Mouse (Mus musculus): ENCODE measurements at regions not wholly inside any gene's neighbourhood (a gene's known extent, or its start where the extent isn't known, plus 50 kb on each side); places are given as distances from the start of the nearest gene placed in this dataset.

GRCm38 (mm10) chr2:169493609-169494275 is 93.8 kb downstream of the Gm11011 start:
- H3K9ac ChIP-seq, result no peak overlapping the region
- no peak overlapping the region for H3K27ac ChIP-seq
- H3K4me2 ChIP-seq, result no peak overlapping the region
- no peak overlapping the region for H3K4me3 ChIP-seq (replicated peaks)
- peak; percentile 39; the same call in 1 of the 2 replicates for ATAC-seq (ENCODE audit: insufficient read depth, low FRiP score, low read depth)
- H3K27me3 ChIP-seq (replicated peaks), result no peaks in the 10 kb centered on the region
- 42% methylated on average over 16 of the region's 16 CpGs for WGBS
- no peaks in the 10 kb centered on the region for H3K9me3 ChIP-seq
- no peaks in the 10 kb centered on the region for H3K36me3 ChIP-seq
- H3K4me1 ChIP-seq, result peaks cover 11% of the 10 kb centered on the region

DNA sequence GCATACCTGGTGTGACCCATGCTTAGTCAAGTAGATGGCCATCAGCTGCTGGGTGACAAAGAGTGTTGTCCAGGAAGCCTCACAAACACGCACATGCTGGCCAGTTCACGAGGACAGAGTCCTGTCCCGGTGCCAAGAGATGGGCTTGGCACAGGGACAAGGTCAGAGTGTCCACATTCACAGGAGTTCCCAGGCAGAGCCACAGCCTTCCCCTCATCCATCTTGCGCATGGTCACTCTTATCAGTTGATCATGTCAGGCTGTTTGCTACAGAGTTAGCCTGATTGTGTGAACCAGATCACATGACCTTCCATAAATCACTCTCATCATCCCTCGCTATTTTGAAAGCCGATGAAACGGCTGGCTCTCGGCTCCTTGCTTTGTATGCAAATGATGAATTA is 103.6 kb downstream of the Gm11011 start:
- 22% methylated on average over 8 of the region's 8 CpGs for WGBS
- ATAC-seq (ENCODE audit: insufficient read depth, low FRiP score, low read depth), result no peak
- no peaks in the 10 kb centered on the region for H3K27me3 ChIP-seq (replicated peaks)

DNA sequence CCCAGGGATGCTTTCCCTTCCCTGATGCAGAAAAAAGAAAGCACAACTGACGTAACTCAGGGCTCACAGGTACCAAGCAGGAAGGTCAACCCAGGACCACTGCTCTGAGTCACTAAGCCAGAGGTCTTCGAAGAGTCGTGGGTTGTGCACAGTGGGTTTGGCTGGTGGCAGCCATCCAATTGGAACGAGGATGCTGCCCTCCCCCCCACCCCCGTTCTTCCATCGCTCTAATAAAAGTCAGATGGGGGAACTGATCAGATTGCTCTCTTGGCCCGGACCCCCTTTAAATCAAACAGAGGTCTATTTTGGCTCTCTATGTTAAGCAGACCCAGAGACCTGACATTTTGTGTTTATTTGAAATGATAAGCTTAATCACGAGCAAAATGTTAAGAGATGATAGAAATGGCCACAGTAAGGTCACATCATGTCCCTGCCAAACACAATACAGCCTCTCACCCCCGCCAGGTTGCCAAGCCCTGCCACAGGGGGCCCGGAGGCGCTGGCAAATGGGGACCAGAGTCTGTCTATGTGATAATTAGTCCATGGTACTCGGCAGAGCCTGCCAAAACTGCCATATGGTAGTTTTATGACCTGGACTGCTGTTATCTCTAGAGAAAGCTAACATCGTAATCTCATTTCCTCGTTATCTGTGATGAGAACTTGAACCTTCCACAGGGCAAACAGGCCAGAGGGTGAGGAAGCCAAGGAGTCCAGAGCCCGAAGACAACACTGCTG is 105.6 kb downstream of the Gm11011 start:
- Histone ChIP-seq H3K9me3 (no peaks in the 10 kb centered on the region), H3K36me3 (no peaks in the 10 kb centered on the region), H3K27me3 (replicated peaks) (no peaks in the 10 kb centered on the region), H3K27ac (no peak overlapping the region), H3K4me1 (0 out of 2 replicates have a peak, but pooled peaks cover 3% of the 10 kb centered on the region), H3K4me3 (replicated peaks) (no peak overlapping the region), H3K4me2 (no peak overlapping the region), H3K9ac (no peak overlapping the region)
- WGBS, result 49% methylated on average over 15 of the region's 15 CpGs
- ATAC-seq (ENCODE audit: insufficient read depth, low FRiP score, low read depth), result no peak

More for the DNA sequence above, 103.6 kb downstream of the Gm11011 start:
- Histone ChIP-seq H3K27ac (no peak overlapping the region), H3K36me3 (no peaks in the 10 kb centered on the region), H3K9ac (no peak overlapping the region), H3K4me3 (replicated peaks) (no peak overlapping the region), H3K4me2 (no peak overlapping the region), H3K9me3 (no peaks in the 10 kb centered on the region), H3K4me1 (0 out of 2 replicates have a peak, but pooled peaks cover 3% of the 10 kb centered on the region)

GRCm38 (mm10) chr2:169474418-169475112 is 113.0 kb downstream of the Gm11011 start:
- 59% methylated on average over 9 of the region's 9 CpGs for WGBS
- H3K27me3 ChIP-seq (replicated peaks), result no peaks in the 10 kb centered on the region
- H3K27ac ChIP-seq, result no peak overlapping the region
- H3K4me2 ChIP-seq, result no peak overlapping the region
- no peaks in the 10 kb centered on the region for H3K4me1 ChIP-seq
- H3K9ac ChIP-seq, result no peak overlapping the region
- no peaks in the 10 kb centered on the region for H3K36me3 ChIP-seq
- no peak for ATAC-seq (ENCODE audit: insufficient read depth, low FRiP score, low read depth)
- no peak overlapping the region for H3K4me3 ChIP-seq (replicated peaks)
- H3K9me3 ChIP-seq, result no peaks in the 10 kb centered on the region

GRCm38 (mm10) chr2:169469538-169469937 is 118.0 kb downstream of the Gm11011 start:
- Histone ChIP-seq H3K36me3 (no peaks in the 10 kb centered on the region), H3K4me2 (no peak overlapping the region), H3K27me3 (replicated peaks) (no peaks in the 10 kb centered on the region), H3K4me3 (replicated peaks) (no peak overlapping the region), H3K9ac (no peak overlapping the region), H3K27ac (no peak overlapping the region), H3K9me3 (no peaks in the 10 kb centered on the region), H3K4me1 (no peaks in the 10 kb centered on the region)
- whole genome bisulfite sequencing, result 88% methylated on average over 10 of the region's 10 CpGs
- no peak for ATAC-seq (ENCODE audit: insufficient read depth, low FRiP score, low read depth)

DNA sequence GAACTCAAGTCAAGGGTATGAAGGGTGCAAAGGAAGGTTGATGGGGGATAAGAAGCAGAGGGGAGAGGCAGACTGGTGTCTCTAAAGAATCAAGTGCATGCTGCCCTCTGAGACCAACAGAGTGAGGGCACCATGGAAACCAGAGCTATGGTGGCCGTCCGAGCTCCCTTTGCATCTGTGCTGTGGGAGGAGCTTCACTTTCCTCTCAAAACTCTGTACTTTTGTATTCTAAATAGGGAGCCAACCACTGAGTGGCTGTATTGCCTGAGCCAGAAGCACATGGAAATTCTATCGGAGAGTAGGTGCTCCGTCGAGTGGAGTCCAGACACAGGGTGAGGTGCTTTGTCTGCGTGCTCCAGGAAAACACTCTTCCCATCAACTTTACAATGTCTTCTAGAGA is 119.9 kb downstream of the Gm11011 start:
- H3K27me3 ChIP-seq (replicated peaks), result no peaks in the 10 kb centered on the region
- no peaks in the 10 kb centered on the region for H3K9me3 ChIP-seq
- H3K36me3 ChIP-seq, result no peaks in the 10 kb centered on the region
- H3K9ac ChIP-seq, result no peak overlapping the region
- H3K4me1 ChIP-seq, result no peaks in the 10 kb centered on the region
- H3K4me2 ChIP-seq, result no peak overlapping the region
- no peak overlapping the region for H3K27ac ChIP-seq
- no peak overlapping the region for H3K4me3 ChIP-seq (replicated peaks)
- no peak for ATAC-seq (ENCODE audit: insufficient read depth, low FRiP score, low read depth)
- WGBS, result 73% methylated on average over 6 of the region's 6 CpGs

DNA sequence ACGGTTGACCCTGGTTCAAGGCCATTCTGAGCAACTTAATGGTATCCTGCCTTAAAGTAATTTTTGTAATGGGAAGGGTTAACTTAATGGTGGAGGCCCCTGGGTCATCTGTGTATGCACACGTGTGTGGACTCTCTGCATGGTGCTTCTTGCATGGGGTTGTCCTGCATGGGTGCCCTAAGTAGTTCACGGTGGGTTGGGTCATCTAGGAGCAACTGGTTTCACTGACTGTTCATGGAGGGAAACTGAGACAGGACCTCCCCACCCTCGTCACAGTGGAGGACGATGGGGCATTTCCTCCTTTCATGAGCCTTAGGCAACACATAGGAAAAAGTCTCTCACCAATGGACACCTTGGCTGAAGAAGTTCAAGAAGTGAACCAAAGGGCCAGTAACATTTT is 123.4 kb downstream of the Gm11011 start:
- no peaks in the 10 kb centered on the region for H3K9me3 ChIP-seq
- ATAC-seq (ENCODE audit: insufficient read depth, low FRiP score, low read depth), result no peak
- H3K36me3 ChIP-seq, result no peaks in the 10 kb centered on the region
- H3K4me1 ChIP-seq, result no peaks in the 10 kb centered on the region
- 84% methylated on average over 5 of the region's 5 CpGs for WGBS
- no peak overlapping the region for H3K27ac ChIP-seq
- no peak overlapping the region for H3K9ac ChIP-seq
- no peak overlapping the region for H3K4me3 ChIP-seq (replicated peaks)
- H3K4me2 ChIP-seq, result no peak overlapping the region
- H3K27me3 ChIP-seq (replicated peaks), result no peaks in the 10 kb centered on the region

GRCm38 (mm10) chr2:169461491-169462039 is 126.0 kb downstream of the Gm11011 start:
- H3K4me3 ChIP-seq (replicated peaks), result no peak overlapping the region
- no peak overlapping the region for H3K4me2 ChIP-seq
- H3K4me1 ChIP-seq, result no peaks in the 10 kb centered on the region
- no peaks in the 10 kb centered on the region for H3K27me3 ChIP-seq (replicated peaks)
- WGBS, result 67% methylated on average over 12 of the region's 12 CpGs
- H3K27ac ChIP-seq, result no peak overlapping the region
- no peak for ATAC-seq (ENCODE audit: insufficient read depth, low FRiP score, low read depth)
- no peak overlapping the region for H3K9ac ChIP-seq
- no peaks in the 10 kb centered on the region for H3K36me3 ChIP-seq
- no peaks in the 10 kb centered on the region for H3K9me3 ChIP-seq

DNA sequence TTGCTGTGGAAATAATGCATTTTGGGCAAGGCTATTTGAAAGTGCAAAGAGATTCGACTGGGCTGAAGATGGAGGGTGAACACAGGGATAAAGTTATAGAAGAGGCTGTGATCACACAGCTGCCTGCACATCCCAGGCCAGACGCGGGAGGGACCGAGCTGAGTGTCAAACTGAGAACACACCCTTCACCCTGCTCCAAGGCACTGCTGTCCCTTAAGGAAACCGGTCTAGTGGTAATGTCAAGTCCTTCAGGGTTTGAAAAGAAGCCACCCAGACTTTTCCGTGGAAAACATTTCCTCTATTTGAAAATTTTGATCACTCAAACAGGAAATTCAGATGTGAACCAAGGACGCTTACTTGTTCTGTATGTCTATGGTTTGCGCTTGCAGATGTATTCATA is 134.6 kb downstream of the Gm11011 start:
- Histone ChIP-seq H3K4me1 (no peaks in the 10 kb centered on the region), H3K36me3 (no peaks in the 10 kb centered on the region), H3K4me2 (no peak overlapping the region), H3K27ac (no peak overlapping the region), H3K9ac (no peak overlapping the region), H3K27me3 (replicated peaks) (no peaks in the 10 kb centered on the region), H3K4me3 (replicated peaks) (no peak overlapping the region), H3K9me3 (no peaks in the 10 kb centered on the region)
- WGBS, result 81% methylated on average over 8 of the region's 8 CpGs
- no peak for ATAC-seq (ENCODE audit: insufficient read depth, low FRiP score, low read depth)

DNA sequence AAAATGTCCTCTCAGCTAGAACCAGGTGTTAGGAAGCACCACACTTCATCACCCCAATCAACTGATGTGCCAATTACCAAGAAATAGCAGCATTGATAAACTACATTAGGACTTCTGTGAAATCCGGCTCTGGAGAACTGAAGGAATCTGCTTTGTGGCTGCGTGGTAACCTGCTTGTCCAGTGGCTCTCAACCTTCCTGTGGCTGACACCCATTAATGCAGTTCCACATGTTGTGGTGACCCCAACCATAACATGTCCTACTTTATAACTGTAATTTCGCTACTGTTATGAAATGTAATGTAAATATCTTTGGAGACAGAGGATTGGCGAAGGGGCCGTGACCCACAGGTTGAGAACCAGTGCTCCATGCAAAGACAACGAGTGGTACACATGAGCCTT is 136.7 kb downstream of the Gm11011 start:
- no peak overlapping the region for H3K4me2 ChIP-seq
- ATAC-seq (ENCODE audit: insufficient read depth, low FRiP score, low read depth), result no peak
- no peaks in the 10 kb centered on the region for H3K36me3 ChIP-seq
- H3K4me1 ChIP-seq, result no peaks in the 10 kb centered on the region
- no peak overlapping the region for H3K9ac ChIP-seq
- 76% methylated on average over 6 of the region's 6 CpGs for WGBS
- no peak overlapping the region for H3K4me3 ChIP-seq (replicated peaks)
- H3K9me3 ChIP-seq, result no peaks in the 10 kb centered on the region
- H3K27me3 ChIP-seq (replicated peaks), result no peaks in the 10 kb centered on the region
- no peak overlapping the region for H3K27ac ChIP-seq

DNA sequence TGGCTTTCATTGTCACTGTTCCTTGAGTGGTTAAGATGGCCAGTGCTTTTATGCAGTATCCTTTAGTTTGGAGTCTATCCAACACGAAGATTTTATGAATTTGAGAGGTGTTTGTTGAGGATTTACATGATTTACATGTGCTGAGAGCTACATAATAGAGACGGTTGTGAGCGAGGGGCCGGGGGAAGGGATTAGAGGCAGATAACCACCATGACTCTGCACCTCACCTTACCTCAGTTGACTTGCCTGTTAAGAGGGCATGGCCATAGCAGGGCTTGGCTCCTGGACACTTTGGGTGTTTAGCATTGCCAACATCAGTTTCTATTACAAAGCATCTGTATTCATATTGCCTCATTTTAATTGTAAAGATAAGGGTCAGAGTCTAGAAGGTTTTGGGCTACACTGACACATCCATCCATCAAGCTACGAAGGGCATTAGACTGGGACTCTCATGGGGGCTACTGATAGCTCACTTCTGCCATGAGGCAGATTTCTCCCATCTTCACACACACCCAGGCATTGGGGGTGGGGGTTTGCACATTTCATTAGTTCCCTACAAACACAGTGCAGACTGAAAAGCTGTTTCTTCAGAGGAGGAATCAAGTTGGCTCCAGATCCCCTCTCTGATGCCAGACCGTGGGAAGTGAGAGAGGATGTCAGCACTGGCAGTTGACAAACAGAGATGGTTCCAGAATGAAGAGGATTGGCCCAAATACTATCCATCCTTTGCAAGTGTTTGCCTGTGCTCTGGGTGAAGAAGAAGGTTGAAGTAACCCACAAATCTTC is 139.9 kb downstream of the Gm11011 start:
- no peak for ATAC-seq (ENCODE audit: insufficient read depth, low FRiP score, low read depth)

More for the DNA sequence above, 139.9 kb downstream of the Gm11011 start:
- Histone ChIP-seq H3K4me3 (replicated peaks) (no peak overlapping the region), H3K4me1 (no peaks in the 10 kb centered on the region), H3K9me3 (no peaks in the 10 kb centered on the region), H3K36me3 (no peaks in the 10 kb centered on the region), H3K4me2 (no peak overlapping the region), H3K9ac (no peak overlapping the region), H3K27ac (no peak overlapping the region), H3K27me3 (replicated peaks) (no peaks in the 10 kb centered on the region)
- 74% methylated on average over 6 of the region's 6 CpGs for WGBS

All from stomach, embryonic 15.5 days (tissue).